Mouse (Mus musculus): ENCODE results near the gene Agap1. TPM values are rescaled to one million over a fixed set of nuclear protein-coding genes. Genes with fewer than 3 reads are reported as not detected.

Gene Agap1
- total RNA-seq (2021), result 10 to 100 TPM; 28.3 to 32.3 TPM
- long read RNA-seq, experiment 1, full-length matches to known transcripts, result 4 of 12 reads
- long read RNA-seq, experiment 1, partial matches to known transcripts, result 2 of 12 reads
- long read RNA-seq, experiment 1, other reads (novel, unspliced or antisense), result 6 of 12 reads
- long read RNA-seq, experiment 2, full-length matches to known transcripts, result 5 of 20 reads
- long read RNA-seq, experiment 2, partial matches to known transcripts, result 1 of 20 reads
- long read RNA-seq, experiment 2, other reads (novel, unspliced or antisense), result 14 of 20 reads

GRCm38 (mm10) chr1:89454196-89455123 is at the start of gene Agap1:
Agap1 (plus strand) TSS chr1:89454806.
- intact Hi-C loops (cut with DNase I; ENCODE audit: low total_unique reads), result loop anchor here (5.0 kb wide), 1 partner anchor 68 kb away; no protein-coding TSS in a partner anchor
- DNase-seq, result peak; percentile 95

- intact Hi-C loops (cut with DNase I; ENCODE audit: low total_unique reads), result no loop called here
- no peak for DNase-seq
These were observed 48.6 kb upstream of the Agap1 start for GRCm38 (mm10) chr1:89405991-89406390.

- no peak for DNase-seq
- intact Hi-C loops (cut with DNase I; ENCODE audit: low total_unique reads), result no loop called here
These were observed 46.6 kb upstream of the Agap1 start for GRCm38 (mm10) chr1:89407986-89408385.

- intact Hi-C loops (cut with DNase I; ENCODE audit: low total_unique reads), result no loop called here
- DNase-seq, result peak; percentile 49
These were observed 41.5 kb upstream of the Agap1 start for GRCm38 (mm10) chr1:89413122-89413521.

- intact Hi-C loops (cut with DNase I; ENCODE audit: low total_unique reads), result no loop called here
- no peak for DNase-seq
These were observed 40.0 kb upstream of the Agap1 start for GRCm38 (mm10) chr1:89414563-89414962.

GRCm38 (mm10) chr1:89416929-89417328 is 37.7 kb upstream of the Agap1 start:
- intact Hi-C loops (cut with DNase I; ENCODE audit: low total_unique reads), result no loop called here
- DNase-seq, result no peak

- DNase-seq, result no peak
- intact Hi-C loops (cut with DNase I; ENCODE audit: low total_unique reads), result no loop called here
These were observed 34.0 kb upstream of the Agap1 start for GRCm38 (mm10) chr1:89420642-89421041.

GRCm38 (mm10) chr1:89421401-89421800 is 33.2 kb upstream of the Agap1 start:
- peak; percentile 38 for DNase-seq
- intact Hi-C loops (cut with DNase I; ENCODE audit: low total_unique reads), result no loop called here

GRCm38 (mm10) chr1:89424563-89424962 is 30.0 kb upstream of the Agap1 start:
- intact Hi-C loops (cut with DNase I; ENCODE audit: low total_unique reads), result no loop called here
- no peak for DNase-seq

GRCm38 (mm10) chr1:89426137-89426536 is 28.5 kb upstream of the Agap1 start:
- no peak for DNase-seq
- intact Hi-C loops (cut with DNase I; ENCODE audit: low total_unique reads), result no loop called here

- no peak for DNase-seq
- intact Hi-C loops (cut with DNase I; ENCODE audit: low total_unique reads), result no loop called here
These were observed 25.9 kb upstream of the Agap1 start for GRCm38 (mm10) chr1:89428671-89429070.

GRCm38 (mm10) chr1:89429946-89430640 is 24.5 kb upstream of the Agap1 start:
- intact Hi-C loops (cut with DNase I; ENCODE audit: low total_unique reads), result no loop called here
- DNase-seq, result no peak

- no peak for DNase-seq
- intact Hi-C loops (cut with DNase I; ENCODE audit: low total_unique reads), result no loop called here
These were observed 15.3 kb upstream of the Agap1 start for GRCm38 (mm10) chr1:89439351-89439750.

GRCm38 (mm10) chr1:89441236-89441897 is 13.2 kb upstream of the Agap1 start:
- DNase-seq, result no peak
- intact Hi-C loops (cut with DNase I; ENCODE audit: low total_unique reads), result no loop called here

- DNase-seq, result no peak
- intact Hi-C loops (cut with DNase I; ENCODE audit: low total_unique reads), result no loop called here
These were observed 11.1 kb upstream of the Agap1 start for GRCm38 (mm10) chr1:89443512-89443911.

GRCm38 (mm10) chr1:89444014-89444413 is 10.6 kb upstream of the Agap1 start:
- intact Hi-C loops (cut with DNase I; ENCODE audit: low total_unique reads), result no loop called here

GRCm38 (mm10) chr1:89450139-89450538 is 4.5 kb upstream of the Agap1 start:
- DNase-seq, result no peak
- intact Hi-C loops (cut with DNase I; ENCODE audit: low total_unique reads), result no loop called here

More at GRCm38 (mm10) chr1:89444014-89444413, 10.6 kb upstream of the Agap1 start:
- no peak for DNase-seq

GRCm38 (mm10) chr1:89452138-89452537 is 2.5 kb upstream of the Agap1 start:
- DNase-seq, result no peak
- intact Hi-C loops (cut with DNase I; ENCODE audit: low total_unique reads), result no loop called here

- DNase-seq, result no peak
- intact Hi-C loops (cut with DNase I; ENCODE audit: low total_unique reads), result no loop called here
These were observed 940 bp upstream of the Agap1 start for GRCm38 (mm10) chr1:89453666-89454065.
